Mouse (Mus musculus): Measurements from ENCODE around the gene Sh2b3.

Sh2b3 gene

GRCm38 (mm10) chr5:121822786-121823505 is 14.5 kb downstream of the Sh2b3 start:
- DNase-seq (ENCODE audit: low spot score) = no peak

DNA sequence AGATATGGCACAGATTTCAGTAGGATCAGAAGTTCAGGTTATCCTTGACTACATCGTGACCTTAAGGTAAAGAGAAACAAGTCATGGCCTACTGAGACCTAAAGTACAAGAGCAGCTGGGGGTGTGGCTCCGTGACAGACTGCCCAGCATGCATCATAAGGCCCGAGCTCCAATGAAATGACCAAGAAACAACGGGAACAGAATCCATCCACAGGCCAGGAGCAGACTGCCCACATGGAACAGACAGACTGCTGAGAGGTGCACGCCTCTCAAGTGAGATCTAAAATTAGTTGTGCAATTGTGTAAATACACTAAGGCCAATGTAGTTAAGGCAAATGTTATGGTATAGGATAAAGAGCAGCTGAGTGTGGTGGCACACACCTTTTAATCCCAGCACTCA is 15.9 kb downstream of the Sh2b3 start:
- no peak for DNase-seq (ENCODE audit: low spot score)

DNA sequence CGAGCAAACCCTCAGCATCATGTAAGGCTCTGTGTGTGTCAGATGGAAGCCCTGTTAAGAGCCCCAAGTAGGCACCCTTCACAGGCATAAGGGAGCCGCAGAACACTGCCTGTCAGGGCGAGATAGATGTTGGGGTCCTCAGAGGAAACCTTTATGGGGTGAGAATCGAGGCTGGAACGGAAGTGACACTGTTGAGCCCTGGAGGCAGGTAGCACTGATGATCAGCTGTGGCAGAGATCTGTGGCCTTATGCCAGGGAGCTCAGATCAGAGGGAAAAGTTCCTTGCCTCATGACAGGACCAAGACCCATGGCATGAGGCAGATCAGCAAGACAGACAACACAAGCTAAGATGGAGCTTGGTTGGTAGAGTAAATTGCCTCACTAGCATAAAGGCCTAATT is 16.3 kb downstream of the Sh2b3 start:
- DNase-seq (ENCODE audit: low spot score) = no peak

DNA sequence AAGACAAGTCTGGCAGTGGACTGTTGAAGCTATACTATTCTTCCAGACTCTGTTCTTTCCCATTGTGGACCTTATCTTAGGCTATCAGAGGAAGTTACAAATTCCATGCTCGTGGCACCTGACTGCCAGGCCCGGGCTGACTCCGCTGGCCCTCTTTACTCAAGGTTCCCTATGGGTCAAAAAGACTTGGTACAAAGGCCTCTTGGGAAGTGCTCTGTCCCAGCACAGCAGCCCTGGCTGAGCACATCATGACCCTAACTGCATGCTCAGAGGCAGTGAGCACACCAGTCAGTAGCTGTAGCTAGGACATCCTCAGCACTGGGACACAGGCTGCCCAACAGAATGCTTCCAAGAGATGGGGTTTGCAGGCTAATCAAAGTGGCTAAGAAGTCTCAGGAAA is 16.8 kb downstream of the Sh2b3 start:
- DNase-seq (ENCODE audit: low spot score) = no peak

DNA sequence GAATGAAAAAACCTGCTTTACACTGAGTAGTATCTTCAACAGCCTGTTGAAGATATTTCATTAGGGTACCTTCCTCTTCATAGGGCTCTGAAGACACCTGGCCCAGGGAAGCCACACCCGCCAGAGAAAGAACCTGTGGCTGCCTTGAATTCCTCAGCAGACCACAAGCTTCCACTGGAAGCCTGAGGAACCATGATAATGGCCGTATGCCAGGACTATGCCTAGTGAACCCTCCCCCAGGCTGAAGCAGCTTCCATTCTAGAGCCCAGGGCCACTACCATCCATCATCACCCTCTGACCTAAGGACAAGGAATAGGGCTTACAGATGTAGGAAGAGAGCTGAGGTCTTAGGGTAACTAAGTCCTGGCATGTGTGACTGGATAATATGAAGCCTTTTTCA is 17.3 kb downstream of the Sh2b3 start:
- no peak for DNase-seq (ENCODE audit: low spot score)

GRCm38 (mm10) chr5:121819559-121819958 is 17.9 kb downstream of the Sh2b3 start:
- no peak for DNase-seq (ENCODE audit: low spot score)

GRCm38 (mm10) chr5:121818862-121819261 is 18.6 kb downstream of the Sh2b3 start:
- no peak for DNase-seq (ENCODE audit: low spot score)

DNA sequence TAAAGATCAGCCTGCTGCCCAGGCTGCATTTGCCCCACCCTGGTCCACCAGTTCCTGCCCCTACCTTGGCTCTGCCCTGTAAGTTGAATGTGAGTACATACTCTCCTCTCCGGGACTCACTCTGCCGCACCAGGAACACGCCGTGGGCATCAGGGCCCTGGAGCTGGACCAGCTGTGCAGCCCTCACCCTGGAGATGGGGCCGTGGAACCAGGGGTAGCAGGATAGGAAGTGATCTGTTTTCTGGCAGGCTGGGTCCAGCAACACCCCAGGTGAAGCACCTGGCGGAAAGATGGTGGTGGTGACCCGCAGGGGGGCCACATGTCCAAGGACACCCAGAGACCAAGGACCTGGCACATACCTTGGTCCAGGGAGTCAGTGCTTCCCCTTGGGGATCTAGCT is 19.0 kb downstream of the Sh2b3 start:
- DNase-seq (ENCODE audit: low spot score) = no peak

DNA sequence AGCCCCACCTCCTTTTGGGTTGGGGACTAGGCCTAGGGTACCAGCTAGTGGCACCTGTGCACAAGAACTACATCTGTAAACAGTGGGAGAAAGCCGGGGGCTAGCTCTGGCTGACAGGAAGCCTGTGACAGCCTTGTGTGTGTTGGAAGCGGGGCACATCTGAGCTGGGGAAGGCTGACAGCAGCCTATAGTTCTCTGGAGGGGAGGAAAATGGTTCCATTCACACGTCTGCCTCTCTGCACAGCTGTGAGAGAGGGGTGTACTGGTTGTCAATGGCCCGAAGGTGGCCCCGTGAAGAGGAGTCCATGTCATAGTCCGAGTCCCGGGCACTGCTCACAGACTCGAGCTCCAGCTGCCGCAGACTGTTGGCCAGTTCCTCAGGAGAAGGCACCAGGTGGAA is 19.9 kb downstream of the Sh2b3 start:
- no peak for DNase-seq (ENCODE audit: low spot score)

GRCm38 (mm10) chr5:121816611-121817010 is 20.8 kb downstream of the Sh2b3 start:
- no peak for DNase-seq (ENCODE audit: low spot score)

- no peak for DNase-seq (ENCODE audit: low spot score)
These were observed 21.5 kb downstream of the Sh2b3 start for GRCm38 (mm10) chr5:121815867-121816380.

GRCm38 (mm10) chr5:121815067-121815466 is 22.4 kb downstream of the Sh2b3 start:
- no peak for DNase-seq (ENCODE audit: low spot score)

GRCm38 (mm10) chr5:121813744-121814143 is 23.7 kb downstream of the Sh2b3 start:
- no peak for DNase-seq (ENCODE audit: low spot score)

- no peak for DNase-seq (ENCODE audit: low spot score)
These were observed 24.8 kb downstream of the Sh2b3 start for GRCm38 (mm10) chr5:121812526-121813243.

DNA sequence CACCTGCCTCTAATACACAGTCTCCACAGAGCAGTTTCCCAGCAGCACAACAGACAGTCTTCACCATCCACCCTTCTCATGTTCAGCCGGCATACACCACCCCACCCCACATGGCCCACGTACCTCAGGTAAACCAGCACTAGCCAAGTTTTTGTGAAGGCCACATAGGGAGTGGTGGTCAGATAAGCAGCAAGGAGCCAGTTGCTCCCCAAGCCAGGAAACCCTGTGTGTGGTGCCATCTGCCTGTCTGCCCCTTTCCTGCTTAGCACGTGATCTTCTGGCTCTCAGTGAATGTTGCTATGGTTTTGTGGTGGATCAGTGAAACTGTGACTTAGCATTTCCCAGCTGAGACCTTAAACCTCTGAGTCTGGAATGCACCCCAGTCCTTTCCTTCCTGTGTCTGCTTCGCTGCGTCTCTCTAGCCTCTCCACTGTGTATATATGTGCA is 25.9 kb downstream of the Sh2b3 start:
- DNase-seq (ENCODE audit: low spot score) = no peak

- DNase-seq (ENCODE audit: low spot score) = no peak
These were observed 26.9 kb downstream of the Sh2b3 start for GRCm38 (mm10) chr5:121810331-121811151.

DNA sequence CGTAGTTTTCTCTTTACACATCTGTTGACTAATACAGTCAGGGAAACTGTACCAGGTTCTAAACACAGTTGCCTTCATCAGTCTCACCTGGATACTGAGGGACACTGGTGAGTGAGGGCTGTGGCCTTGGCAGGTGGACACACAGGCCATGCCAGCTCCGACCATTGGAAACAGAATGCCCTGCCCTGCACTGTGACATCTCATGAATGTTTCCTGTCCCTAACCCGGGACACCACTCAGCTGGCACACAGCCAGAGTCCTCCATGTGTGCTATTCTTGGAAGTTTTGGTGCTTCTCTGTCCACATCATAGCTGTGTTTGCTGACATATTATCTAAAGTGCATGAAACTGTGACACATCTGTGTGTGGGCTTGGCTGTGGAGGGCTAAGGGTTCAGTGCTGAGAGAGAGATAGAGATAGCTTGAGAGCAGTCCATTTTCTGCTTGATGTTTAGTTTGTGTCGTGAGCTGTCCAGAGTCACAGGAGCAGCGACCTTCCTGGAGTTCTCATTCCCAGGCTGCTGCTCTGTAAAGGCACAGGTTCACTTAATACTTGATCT is 27.7 kb downstream of the Sh2b3 start:
- no peak for DNase-seq (ENCODE audit: low spot score)

DNA sequence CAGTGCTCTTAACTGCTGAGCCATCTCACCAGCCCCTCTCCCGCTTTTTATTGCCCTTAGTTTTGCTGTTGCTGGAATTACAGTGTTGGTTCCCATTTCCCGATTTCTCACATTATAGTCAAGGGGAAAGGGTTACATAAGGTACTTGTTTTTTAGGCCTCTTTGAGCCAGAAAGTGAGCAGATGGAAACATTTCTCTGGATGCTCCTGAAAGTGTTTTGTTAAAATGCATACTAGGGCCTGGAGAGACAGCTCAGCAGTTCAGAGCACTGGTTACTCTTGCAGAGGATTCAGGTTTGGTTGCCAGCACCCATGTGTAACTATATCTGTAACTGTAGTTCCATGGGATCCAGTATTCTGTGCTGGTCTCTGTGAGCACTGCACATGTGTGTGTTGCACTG is 29.2 kb downstream of the Sh2b3 start:
- DNase-seq (ENCODE audit: low spot score) = no peak

- DNase-seq (ENCODE audit: low spot score) = no peak
These were observed 30.3 kb downstream of the Sh2b3 start for GRCm38 (mm10) chr5:121807186-121807585.

DNA sequence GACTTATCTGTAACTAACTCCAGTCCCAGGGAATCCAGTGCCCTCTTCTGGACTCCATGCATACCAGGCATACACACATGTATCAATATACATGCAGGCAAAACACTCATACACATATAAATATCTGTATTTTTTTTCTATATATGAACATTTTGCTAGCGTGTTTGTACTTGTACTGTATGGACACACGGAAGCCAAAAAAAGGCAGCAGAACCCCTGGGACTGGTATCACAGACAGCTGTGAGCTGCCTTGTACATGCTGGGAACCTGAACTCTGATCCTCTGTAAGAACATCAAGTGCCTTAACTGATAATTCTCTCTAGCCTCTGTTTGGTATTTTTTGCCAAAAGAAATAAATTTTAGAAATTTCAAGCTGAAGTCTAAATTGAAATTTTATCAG is 39.0 kb downstream of the Sh2b3 start:
- no peak for DNase-seq (ENCODE audit: low spot score)

- DNase-seq (ENCODE audit: low spot score) = no peak
These were observed 41.6 kb downstream of the Sh2b3 start for GRCm38 (mm10) chr5:121795800-121796199.

DNA sequence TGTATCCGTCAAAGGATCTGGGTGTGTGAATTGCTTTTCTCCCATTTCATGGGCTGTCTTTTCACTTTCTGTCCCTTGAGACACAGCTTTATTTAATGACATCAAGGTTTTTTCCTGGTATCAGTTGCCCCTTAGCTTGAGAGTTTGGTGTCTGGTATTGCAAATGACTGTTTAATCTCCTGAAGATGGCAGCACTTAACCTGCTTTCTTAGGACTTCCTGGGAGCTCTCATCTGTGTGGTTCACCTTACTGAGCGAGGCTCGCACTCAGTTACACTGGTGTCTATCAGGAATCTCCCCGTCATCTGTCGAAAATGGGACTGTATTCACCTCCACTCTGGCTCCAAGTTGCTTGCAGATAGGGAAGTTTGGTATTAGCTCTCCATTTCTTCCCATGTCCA is 46.4 kb downstream of the Sh2b3 start:
- DNase-seq (ENCODE audit: low spot score) = no peak

All from ovary, postnatal 14 days (tissue).